15 mouse cellular contexts compared by ENCODE assay signal in genomic region chr16:25849593-25850464, GRCm38 (mm10).
DNase-seq lines count a peak whose midpoint lies in the region; ATAC-seq and TF ChIP-seq lines count a peak whose summit lies in the region.
"Had no signal": no experiment of that assay in that cellular context is flagged by ENCODE, and none has a peak within 500 bp of the region (broad histone marks: within the 10 kb centered on the region; RNA-seq: fewer than 3 reads in every experiment).

No protein-coding gene starts in this region.

- peak; percentile 8 for DNase-seq in adrenal gland, adult 8-10 months
- DNase-seq in adrenal gland, postnatal 25 days, result no peak
- DNase-seq in urinary bladder, adult 2 months (ENCODE audit: low spot score), result peak; percentile 30
- DNase-seq in urinary bladder, postnatal 10 days (ENCODE audit: low spot score), result no peak
- peak; percentile 47 for DNase-seq in stomach, postnatal 0 days (ENCODE audit: low spot score)
- DNase-seq in layer of hippocampus, adult 2 months (ENCODE audit: low spot score in 2 of 2), result no peak
- no peak for DNase-seq in neural tube, embryonic 10.5 days (ENCODE audit: extremely low spot score, low spot score)
- DNase-seq: cerebellum, adult 18-20 months; kidney, postnatal 14 days; spleen, adult 18-20 months had no signal

- H3K9me3 ChIP-seq in lung, embryonic 16.5 days (ENCODE audit: control insufficient read depth, low read length), result no peaks in the 10 kb centered on the region
- H3K9me3 ChIP-seq in stomach, postnatal 0 days (ENCODE audit: control insufficient read depth, low read length), result no peaks in the 10 kb centered on the region
- H3K9me3 ChIP-seq: liver, embryonic 12.5 days had no signal

- no peak for ATAC-seq in lung, embryonic 16.5 days (ENCODE audit: low read depth)
- ATAC-seq in stomach, postnatal 0 days (ENCODE audit: low FRiP score, low TSS enrichment), result peak; percentile 63
- ATAC-seq: forebrain, embryonic 16.5 days; hindbrain, embryonic 16.5 days; liver, embryonic 12.5 days had no signal

- no peak overlapping the region for H3K4me2 ChIP-seq in lung, embryonic 16.5 days (ENCODE audit: low read depth, low read length)
- no peak overlapping the region for H3K4me2 ChIP-seq in stomach, postnatal 0 days (replicated peaks; ENCODE audit: low read depth)
- H3K4me2 ChIP-seq: liver, embryonic 12.5 days had no signal

- H3K27ac ChIP-seq in lung, embryonic 16.5 days (ENCODE audit: low read length), result peak overlapping the region; percentile 34
- peak overlapping the region; percentile 40; the same call in 1 of the 2 replicates for H3K27ac ChIP-seq in stomach, postnatal 0 days (replicated peaks)
- no peak overlapping the region for H3K27ac ChIP-seq in layer of hippocampus, adult 2 months
- H3K27ac ChIP-seq: liver, embryonic 12.5 days had no signal

- no peak for TF ChIP-seq CTCF in stomach, postnatal 0 days (IDR thresholded peaks at IDR 0.05; ENCODE audit: low read depth)
- TF ChIP-seq CTCF in layer of hippocampus, adult 2 months (conservative IDR thresholded peaks at IDR 0.05), result no peak

- no peaks in the 10 kb centered on the region for H3K36me3 ChIP-seq in lung, embryonic 16.5 days (ENCODE audit: control insufficient read depth, insufficient read depth, low read length)
- no peaks in the 10 kb centered on the region for H3K36me3 ChIP-seq in stomach, postnatal 0 days (ENCODE audit: control insufficient read depth, insufficient read depth, low read length)
- H3K36me3 ChIP-seq: liver, embryonic 12.5 days had no signal

- H3K4me1 ChIP-seq in lung, embryonic 16.5 days (replicated peaks; ENCODE audit: control insufficient read depth, insufficient read depth, low read length), result peaks cover 2% of the 10 kb centered on the region; the same call in 1 of the 2 replicates
- H3K4me1 ChIP-seq in stomach, postnatal 0 days (replicated peaks; ENCODE audit: control insufficient read depth, insufficient read depth), result no peaks in the 10 kb centered on the region
- H3K4me1 ChIP-seq: liver, embryonic 12.5 days; megakaryocyte, embryonic 14.5 days had no signal

- H3K27me3 ChIP-seq in lung, embryonic 16.5 days (ENCODE audit: control insufficient read depth, insufficient read depth, low read depth, low read length), result no peaks in the 10 kb centered on the region
- H3K27me3 ChIP-seq in stomach, postnatal 0 days (ENCODE audit: control insufficient read depth, insufficient read depth, low read length), result no peaks in the 10 kb centered on the region
- H3K27me3 ChIP-seq: liver, embryonic 12.5 days; megakaryocyte, embryonic 14.5 days had no signal

- no peak for TF ChIP-seq EP300 in stomach, postnatal 0 days (optimal IDR thresholded peaks at IDR 0.05)

- WGBS in lung, embryonic 16.5 days, result 51% methylated on average over 13 of the region's 13 CpGs
- 40% methylated on average over 13 of the region's 13 CpGs for WGBS in stomach, postnatal 0 days

- no peak overlapping the region for H3K4me3 ChIP-seq in lung, embryonic 16.5 days (ENCODE audit: low read length)
- H3K4me3 ChIP-seq in stomach, postnatal 0 days (ENCODE audit: low read depth, low read length), result no peak overlapping the region
- no peak overlapping the region for H3K4me3 ChIP-seq in layer of hippocampus, adult 2 months
- H3K4me3 ChIP-seq: liver, embryonic 12.5 days; megakaryocyte, embryonic 14.5 days had no signal

- peak overlapping the region; percentile 5; the same call in 1 of the 2 replicates for H3K9ac ChIP-seq in lung, embryonic 16.5 days (ENCODE audit: low read length)
- no peak overlapping the region for H3K9ac ChIP-seq in stomach, postnatal 0 days (ENCODE audit: low read length)
- H3K9ac ChIP-seq: liver, embryonic 12.5 days had no signal

Comparison
In these comparisons a context has a peak if more than half of its experiments do, and no peak if none do; other contexts are left out.
1. DNase-seq: peak in adrenal gland, adult 8-10 months (single experiment), urinary bladder, adult 2 months (single experiment) and stomach, postnatal 0 days (single experiment); none in adrenal gland, postnatal 25 days (single experiment), urinary bladder, postnatal 10 days (single experiment), layer of hippocampus, adult 2 months (0 of 2) and neural tube, embryonic 10.5 days (single experiment).